Mouse (Mus musculus): ENCODE results near the gene Gatad2a.

The Gatad2a gene

GRCm38 (mm10) chr8:69970880-69971279 lies 25.3 kb downstream of the Gatad2a start:
- POLR2A ChIA-PET: interaction anchor here in 3 of 4 experiments (0.6 to 8.7 kb wide), 28 partner anchors 8 to 254 kb away, joined by 3 to 123 read pairs (median 8); partner anchors contain the start of gene Gatad2a (in 2 of the 3)
- CTCF ChIA-PET: interaction anchor here in 3 of 4 experiments (0.5 to 2.7 kb wide), 3 partner anchors 52 to 659 kb away, joined by 3 to 6 read pairs (median 5); no protein-coding TSS in a partner anchor

- ChIA-PET POLR2A (interaction anchor here in 3 of 4 experiments (0.8 to 16.9 kb wide), 15 partner anchors 9 to 65 kb away, joined by 3 to 365 read pairs (median 5); partner anchors contain the start of genes Ndufa13 (in 1 of the 3) and Yjefn3 (in 1 of the 3)), CTCF (interaction anchor here in 2 of 4 experiments (1.1 to 1.2 kb wide), 2 partner anchors 48 kb away, joined by 4 to 5 read pairs; no protein-coding TSS in a partner anchor)
These were observed 28.8 kb downstream of the Gatad2a start for GRCm38 (mm10) chr8:69967291-69967933.

DNA sequence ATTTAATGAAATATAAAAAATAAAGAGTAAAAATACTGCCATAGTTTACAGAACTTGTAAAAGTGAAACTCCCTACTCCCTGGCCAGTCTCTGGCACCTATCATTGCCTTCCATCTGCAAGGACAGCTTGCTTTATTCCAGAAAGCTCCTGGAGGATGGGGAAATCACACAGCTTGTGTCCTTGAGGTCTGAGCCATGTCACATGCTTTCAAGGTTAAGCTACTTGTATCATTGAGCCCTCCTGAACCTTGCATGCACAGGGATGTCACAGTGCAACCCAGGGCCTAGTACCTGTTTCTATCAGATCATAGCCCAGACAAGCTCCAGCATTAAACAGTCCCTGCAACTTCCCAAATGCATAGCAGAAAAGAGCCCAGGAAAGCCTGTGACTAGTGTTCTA lies 36.9 kb downstream of the Gatad2a start:
- ChIA-PET CTCF (interaction anchor here in 2 of 4 experiments (0.7 to 2.5 kb wide), 3 partner anchors 35 to 359 kb away, joined by 3 to 8 read pairs (median 3); no protein-coding TSS in a partner anchor), POLR2A (interaction anchor here (0.6 to 16.9 kb wide), 19 partner anchors 9 to 56 kb away, joined by 3 to 365 read pairs (median 8); partner anchors contain the start of gene Gatad2a (in 1 of the 4))

DNA sequence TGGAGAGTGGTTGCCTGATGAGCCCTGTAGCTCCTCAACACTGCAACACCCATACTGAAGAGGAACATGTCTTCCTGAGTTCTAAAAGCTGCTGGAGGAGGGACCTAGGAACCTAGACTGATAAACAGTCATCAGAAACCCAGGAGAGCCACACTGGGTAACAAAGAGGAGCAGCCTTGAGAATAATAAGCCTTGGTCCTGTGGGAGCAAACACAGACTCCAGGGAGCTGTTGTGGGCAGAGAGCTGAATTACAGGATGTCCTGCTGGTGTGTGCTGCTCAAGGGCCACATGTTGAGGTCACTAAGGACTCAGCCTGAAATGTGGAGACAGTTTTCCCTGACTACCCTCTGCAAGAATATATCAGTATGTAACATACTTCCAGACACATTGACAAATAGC lies 38.3 kb downstream of the Gatad2a start:
- ChIA-PET CTCF (interaction anchor here in 3 of 4 experiments (0.6 to 2.5 kb wide), 5 partner anchors 36 to 256 kb away, joined by 3 to 8 read pairs (median 3); no protein-coding TSS in a partner anchor), POLR2A (interaction anchor here in 3 of 4 experiments (0.6 to 16.9 kb wide), 24 partner anchors 10 to 59 kb away, joined by 3 to 365 read pairs (median 6); partner anchors contain the start of genes Gatad2a (in 1 of the 3), Ndufa13 (in 1 of the 3) and Yjefn3 (in 1 of the 3))

DNA sequence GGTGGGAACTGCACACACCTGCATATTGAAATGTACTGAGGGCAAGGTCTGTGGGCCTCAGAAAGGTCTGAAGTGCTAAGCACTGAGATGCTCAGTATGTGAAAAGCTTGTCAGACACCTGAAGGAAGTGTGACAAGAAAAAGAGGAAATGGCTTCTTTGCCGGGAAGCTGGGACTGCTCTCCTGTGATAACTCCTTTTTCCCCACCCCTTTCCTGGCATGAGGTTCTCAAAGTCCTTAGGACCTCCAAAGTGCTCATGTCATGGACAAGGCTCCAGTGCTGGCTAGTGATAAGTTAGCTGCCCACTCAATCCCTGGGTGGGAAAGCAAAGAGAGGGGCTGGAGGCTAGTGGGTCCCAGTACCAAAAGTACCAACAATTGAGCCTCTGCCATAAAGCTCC lies 38.8 kb downstream of the Gatad2a start:
- POLR2A ChIA-PET: interaction anchor here in 3 of 4 experiments (0.5 to 16.9 kb wide), 26 partner anchors 10 to 215 kb away, joined by 3 to 365 read pairs (median 6); partner anchors contain the start of genes Gatad2a (in 1 of the 3), Ndufa13 (in 1 of the 3), Tmem161a (in 1 of the 3) and Yjefn3 (in 1 of the 3)

DNA sequence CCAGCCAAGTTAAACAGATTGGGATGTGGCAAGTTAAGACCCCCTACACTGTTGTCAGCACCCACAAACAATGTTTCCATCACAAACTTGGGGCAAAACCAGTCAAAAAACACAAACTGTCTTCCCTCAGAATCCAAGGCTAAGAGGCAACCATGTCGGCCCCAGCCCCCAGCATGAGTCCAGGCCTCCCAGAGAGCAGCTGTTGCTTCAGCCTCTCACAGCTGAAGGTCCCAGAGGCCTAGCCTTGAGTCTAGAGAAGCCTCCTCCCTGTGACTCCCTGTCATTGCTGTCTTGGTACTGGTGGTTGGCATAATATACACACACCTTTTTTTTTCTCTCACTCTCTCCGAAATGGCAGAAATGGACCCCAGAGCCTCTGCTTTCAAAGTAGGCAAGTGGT lies 39.5 kb downstream of the Gatad2a start:
- ChIA-PET CTCF (interaction anchor here in 1 of 4 experiments (0.5 kb wide), 1 partner anchor 69 kb away, joined by 7 read pairs; the partner anchor contains the start of gene Cilp2), POLR2A (interaction anchor here in 3 of 4 experiments (0.7 to 16.9 kb wide), 15 partner anchors 14 to 216 kb away, joined by 3 to 365 read pairs (median 6); partner anchors contain the start of genes Gatad2a (in 1 of the 3) and Tmem161a (in 1 of the 3))

More for the DNA sequence above, 38.8 kb downstream of the Gatad2a start:
- CTCF ChIA-PET: interaction anchor here in 2 of 4 experiments (0.9 to 2.5 kb wide), 4 partner anchors 36 to 46 kb away, joined by 3 to 8 read pairs (median 4); no protein-coding TSS in a partner anchor

GRCm38 (mm10) chr8:69954642-69955041 lies 41.5 kb downstream of the Gatad2a start:
- ChIA-PET POLR2A (interaction anchor here (0.8 to 16.9 kb wide), 12 partner anchors 8 to 42 kb away, joined by 3 to 365 read pairs (median 6); partner anchors contain the start of gene Gatad2a (in 2 of the 4)), CTCF (interaction anchor here in 2 of 4 experiments (0.6 to 1.6 kb wide), 3 partner anchors 9 to 47 kb away, joined by 3 to 4 read pairs (median 3); no protein-coding TSS in a partner anchor)

GRCm38 (mm10) chr8:69954213-69954612 lies 42.0 kb downstream of the Gatad2a start:
- ChIA-PET CTCF (interaction anchor here in 2 of 4 experiments (0.6 to 1.6 kb wide), 5 partner anchors 9 to 47 kb away, joined by 3 to 4 read pairs (median 3); no protein-coding TSS in a partner anchor), POLR2A (interaction anchor here (0.6 to 16.9 kb wide), 16 partner anchors 9 to 235 kb away, joined by 3 to 365 read pairs (median 4); partner anchors contain the start of gene Gatad2a (in 2 of the 4))

GRCm38 (mm10) chr8:69950300-69950699 lies 45.9 kb downstream of the Gatad2a start:
- ChIA-PET POLR2A (interaction anchor here in 3 of 4 experiments (0.7 to 5.7 kb wide), 19 partner anchors 9 to 46 kb away, joined by 3 to 57 read pairs (median 5); partner anchors contain the start of gene Gatad2a (in 1 of the 3)), CTCF (interaction anchor here in 3 of 4 experiments (0.7 to 1.2 kb wide), 3 partner anchors 31 to 226 kb away, joined by 3 to 14 read pairs (median 3); no protein-coding TSS in a partner anchor)

DNA sequence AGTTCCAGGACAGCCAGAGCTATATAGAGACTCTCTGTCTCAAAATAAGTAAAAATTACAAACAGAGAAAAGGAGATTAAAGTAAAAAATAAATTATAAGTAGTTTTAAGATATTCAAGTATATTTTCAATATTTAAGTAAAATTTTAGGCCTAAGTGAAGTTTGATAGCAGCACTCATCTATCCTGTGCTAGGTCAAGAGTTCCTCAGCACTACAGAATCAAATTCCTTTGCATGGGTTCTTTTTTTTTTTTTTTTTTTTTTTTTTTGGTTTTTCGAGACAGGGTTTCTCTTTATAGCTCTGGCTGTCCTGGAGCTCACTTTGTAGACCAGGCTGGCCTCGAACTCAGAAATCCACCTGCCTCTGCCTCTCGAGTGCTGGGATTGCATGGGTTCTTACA lies 53.7 kb downstream of the Gatad2a start:
- ChIA-PET POLR2A (interaction anchor here in 3 of 4 experiments (0.6 to 20.2 kb wide), 19 partner anchors 8 to 217 kb away, joined by 3 to 423 read pairs (median 5); partner anchors contain the start of gene Gatad2a (in 1 of the 3)), CTCF (interaction anchor here in 1 of 4 experiments (1.0 kb wide), 1 partner anchor 24 kb away, joined by 3 read pairs; no protein-coding TSS in a partner anchor)

DNA sequence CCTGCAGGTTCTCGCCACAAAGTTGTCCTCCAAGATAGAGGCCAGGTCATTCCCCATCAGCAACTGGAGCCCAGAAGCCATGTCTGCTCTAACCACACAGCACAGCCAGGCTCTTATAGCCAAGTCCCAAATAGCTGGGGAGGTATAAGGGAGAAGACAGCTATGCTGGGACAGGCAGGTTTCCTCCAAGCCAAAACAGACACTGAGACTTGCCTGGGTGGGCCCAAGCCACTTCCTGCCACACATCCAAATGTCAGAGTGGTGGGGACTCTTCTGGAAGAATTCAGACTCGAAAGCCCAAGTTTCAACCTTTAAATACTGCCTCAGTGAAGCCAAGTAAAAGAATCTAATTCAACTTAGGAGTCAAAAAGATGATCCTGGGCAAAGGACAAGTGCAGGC lies 55.8 kb downstream of the Gatad2a start:
- ChIA-PET CTCF (interaction anchor here in 2 of 4 experiments (0.6 to 1.5 kb wide), 3 partner anchors 39 to 61 kb away, joined by 3 to 7 read pairs (median 5); no protein-coding TSS in a partner anchor), POLR2A (interaction anchor here in 3 of 4 experiments (0.6 to 20.2 kb wide), 18 partner anchors 8 to 464 kb away, joined by 3 to 423 read pairs (median 16); partner anchors contain the start of genes Gatad2a (in 2 of the 3), Yjefn3 (in 1 of the 3) and Zfp868 (in 1 of the 3))

DNA sequence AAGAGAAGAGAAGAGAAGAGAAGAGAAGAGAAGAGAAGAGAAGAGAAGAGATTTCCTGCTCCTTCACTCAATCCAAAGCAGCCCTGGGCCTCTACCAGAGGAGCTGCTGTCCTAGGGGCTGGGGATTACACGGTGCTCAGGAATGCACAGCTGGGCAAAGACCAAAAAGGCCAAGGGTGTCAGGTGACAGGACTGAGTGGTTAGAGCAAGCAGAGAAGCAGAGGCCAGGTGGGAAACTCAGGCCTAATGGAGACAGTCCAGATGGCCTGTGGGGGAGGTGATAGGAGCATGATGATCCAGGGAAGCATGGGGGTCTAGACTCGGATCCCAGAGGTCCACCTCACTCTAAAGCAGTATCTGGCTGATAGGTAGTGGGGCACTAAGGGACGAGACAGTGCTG lies 56.6 kb downstream of the Gatad2a start:
- POLR2A ChIA-PET: interaction anchor here in 3 of 4 experiments (0.6 to 20.2 kb wide), 32 partner anchors 7 to 1287 kb away, joined by 3 to 423 read pairs (median 7); partner anchors contain the start of genes Gatad2a (in 3 of the 3), Gm20422 (in 1 of the 3), Tssk6 (in 1 of the 3) and Uba52 (in 1 of the 3)
- CTCF ChIA-PET: interaction anchor here (0.6 to 2.5 kb wide), 7 partner anchors 13 to 66 kb away, joined by 3 to 9 read pairs (median 5); no protein-coding TSS in a partner anchor

GRCm38 (mm10) chr8:69938245-69938982 lies 57.8 kb downstream of the Gatad2a start:
- POLR2A ChIA-PET: interaction anchor here (0.6 to 20.2 kb wide), 51 partner anchors 8 to 762 kb away, joined by 3 to 423 read pairs (median 4); partner anchors contain the start of genes Gatad2a (in 4 of the 4), Ndufa13 (in 2 of the 4), Tssk6 (in 2 of the 4) and Yjefn3 (in 2 of the 4)
- CTCF ChIA-PET: interaction anchor here in 3 of 4 experiments (0.6 to 2.7 kb wide), 6 partner anchors 12 to 67 kb away, joined by 3 to 10 read pairs (median 4); no protein-coding TSS in a partner anchor

DNA sequence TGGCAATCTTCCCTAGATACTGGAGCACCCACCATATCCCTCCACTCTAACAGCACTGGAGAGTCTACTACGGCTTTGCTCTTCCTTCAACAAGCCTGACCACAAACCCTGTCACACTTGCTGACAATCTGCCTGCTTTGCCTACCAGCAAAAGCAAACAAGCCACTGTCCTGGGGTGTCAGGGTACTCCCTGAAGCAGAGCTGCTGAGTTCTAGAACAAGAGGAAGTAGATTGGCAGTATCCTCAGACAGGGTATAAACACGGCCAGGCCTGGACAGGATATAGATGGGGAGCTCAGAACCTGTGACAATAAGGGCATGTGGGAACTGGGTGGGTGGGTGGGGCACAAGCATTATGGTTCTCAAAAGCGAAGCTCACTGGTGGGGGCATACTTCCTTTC lies 58.7 kb downstream of the Gatad2a start:
- ChIA-PET POLR2A (interaction anchor here (0.5 to 20.2 kb wide), 37 partner anchors 9 to 710 kb away, joined by 3 to 423 read pairs (median 6); partner anchors contain the start of genes Gatad2a (in 3 of the 4), Ndufa13 (in 2 of the 4), Tssk6 (in 2 of the 4) and Yjefn3 (in 2 of the 4)), CTCF (interaction anchor here in 2 of 4 experiments (0.6 to 2.7 kb wide), 5 partner anchors 18 to 340 kb away, joined by 3 to 10 read pairs (median 5); no protein-coding TSS in a partner anchor)

DNA sequence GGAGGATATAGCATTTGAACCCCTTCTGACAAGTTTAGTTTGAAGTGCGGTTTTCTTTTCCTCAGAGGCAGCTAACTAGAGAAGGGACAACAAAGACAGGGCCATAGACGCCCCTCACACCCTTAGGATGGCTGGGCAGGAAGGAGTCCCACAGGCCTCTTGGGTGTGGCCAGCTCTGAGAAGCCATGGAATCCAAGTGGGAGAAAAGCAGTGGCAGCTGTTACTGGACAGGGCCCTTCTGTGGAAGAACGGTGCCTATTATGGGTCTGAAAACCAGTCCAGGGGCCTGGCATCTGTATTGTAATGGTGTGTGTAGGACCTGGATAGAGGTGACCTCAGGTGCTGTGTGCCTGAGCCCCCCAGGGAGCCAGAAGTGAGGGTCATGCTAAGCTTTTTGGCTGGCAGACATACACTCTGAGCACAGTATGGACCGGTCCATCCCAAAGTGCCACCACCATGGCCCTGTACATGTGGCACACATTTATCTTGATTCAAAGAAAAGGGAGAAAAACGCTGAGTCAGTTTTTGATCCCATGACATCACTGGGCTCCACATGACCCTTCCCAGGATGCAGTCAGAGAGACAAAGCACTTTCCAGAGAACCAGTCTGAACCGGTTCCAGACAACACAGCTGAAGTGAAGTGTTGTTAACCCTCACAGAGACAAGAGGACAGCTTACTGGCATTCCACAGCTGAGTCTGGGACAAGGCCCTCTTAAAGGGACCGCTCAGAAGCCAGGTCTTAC lies 60.0 kb downstream of the Gatad2a start:
- ChIA-PET CTCF (interaction anchor here in 2 of 4 experiments (0.5 to 2.7 kb wide), 5 partner anchors 17 to 65 kb away, joined by 3 to 10 read pairs (median 5); no protein-coding TSS in a partner anchor), POLR2A (interaction anchor here (0.6 to 20.2 kb wide), 76 partner anchors 8 to 1836 kb away, joined by 3 to 423 read pairs (median 4); partner anchors contain the start of genes Gatad2a (in 3 of the 4), Ndufa13 (in 3 of the 4), Tssk6 (in 3 of the 4) and Yjefn3 (in 3 of the 4))
